Mouse (Mus musculus) intestine, postnatal 0 days (tissue): Measurements from ENCODE around the gene Brd2. TPM values are rescaled to one million over a fixed set of nuclear protein-coding genes. Genes with fewer than 3 reads are reported as not detected.

ENCODE experiments used
- ATAC-seq: fragments of 200-750 bp; cut with Nextera tagmentation; 2 replicates; pipeline ENCODE4 v1.8.0; 2017; ENCODE audit warnings: mild to moderate bottlenecking, moderate TSS enrichment, moderate library complexity
- H3K27ac ChIP-seq: fragments of 300-500 bp; sonication (generic); 2 replicates; pipeline ENCODE4 v1.5.1; 2014; ENCODE audit warnings: mild to moderate bottlenecking, low read depth, low read length, moderate library complexity
- H3K27me3 ChIP-seq: fragments of 300-500 bp; sonication (generic); replicated peaks from 2 replicates; pipeline ENCODE4 v1.6.1; 2014; ENCODE audit warnings: low read length, mixed read lengths; ENCODE audit not compliant: control insufficient read depth, insufficient read depth
- H3K36me3 ChIP-seq: fragments of 300-500 bp; sonication (generic); 2 replicates; pipeline ENCODE4 v1.6.1; 2014; ENCODE audit warnings: mild to moderate bottlenecking, moderate library complexity; ENCODE audit not compliant: control insufficient read depth, insufficient read depth
- H3K4me1 ChIP-seq: fragments of 300-500 bp; sonication (generic); replicated peaks from 2 replicates; pipeline ENCODE4 v1.6.1; 2014; ENCODE audit warnings: antibody characterized with exemption, low read length, mixed read lengths; ENCODE audit not compliant: control insufficient read depth, insufficient read depth
- H3K4me2 ChIP-seq: fragments of 300-500 bp; sonication (generic); replicated peaks from 2 replicates; pipeline ENCODE4 v1.6.1; 2014; ENCODE audit warnings: low read depth, mild to moderate bottlenecking, moderate library complexity
- H3K4me3 ChIP-seq: fragments of 300-500 bp; sonication (generic); 2 replicates; pipeline ENCODE4 v1.5.1; 2014; ENCODE audit warnings: low read depth, low read length
- H3K9ac ChIP-seq: fragments of 300-500 bp; sonication (generic); 2 replicates; pipeline ENCODE4 v1.6.1; 2014; ENCODE audit warnings: mild to moderate bottlenecking, low read depth, low read length
- H3K9me3 ChIP-seq: fragments of 300-500 bp; sonication (generic); 2 replicates; pipeline ENCODE4 v1.6.1; 2016; ENCODE audit warnings: mixed run types; ENCODE audit not compliant: control insufficient read depth
- CTCF ChIP-seq: sonication (generic); IDR thresholded peaks from 2 replicates; pipeline ENCODE4 v1.5.1; 2016; ENCODE audit warnings: low read depth, mild to moderate bottlenecking, control low read depth, antibody characterized with exemption, moderate library complexity
- WGBS: fragments of 180-500 bp; shearing (Covaris S2); extraction: QIAGEN DNeasy Blood & Tissue Kit; methylation state at CpG from one replicate; pipeline ENCODE4 v1.1.7; 2014; 5-methylcytosine and 5-hydroxymethylcytosine counted together
- polyA plus RNA-seq: library from polyadenylated mRNA; unstranded; fragments of >200 nt; fragmentation: Nextera tagmentation; extraction: Ambion mirVana; gene quantifications from 2 replicates; pipeline ENCODE4 v1.2.1, GENCODE M21; 2015

The Brd2 gene
- polyA plus RNA-seq, 1 experiment from 2014 or later = 51.8 TPM

DNA sequence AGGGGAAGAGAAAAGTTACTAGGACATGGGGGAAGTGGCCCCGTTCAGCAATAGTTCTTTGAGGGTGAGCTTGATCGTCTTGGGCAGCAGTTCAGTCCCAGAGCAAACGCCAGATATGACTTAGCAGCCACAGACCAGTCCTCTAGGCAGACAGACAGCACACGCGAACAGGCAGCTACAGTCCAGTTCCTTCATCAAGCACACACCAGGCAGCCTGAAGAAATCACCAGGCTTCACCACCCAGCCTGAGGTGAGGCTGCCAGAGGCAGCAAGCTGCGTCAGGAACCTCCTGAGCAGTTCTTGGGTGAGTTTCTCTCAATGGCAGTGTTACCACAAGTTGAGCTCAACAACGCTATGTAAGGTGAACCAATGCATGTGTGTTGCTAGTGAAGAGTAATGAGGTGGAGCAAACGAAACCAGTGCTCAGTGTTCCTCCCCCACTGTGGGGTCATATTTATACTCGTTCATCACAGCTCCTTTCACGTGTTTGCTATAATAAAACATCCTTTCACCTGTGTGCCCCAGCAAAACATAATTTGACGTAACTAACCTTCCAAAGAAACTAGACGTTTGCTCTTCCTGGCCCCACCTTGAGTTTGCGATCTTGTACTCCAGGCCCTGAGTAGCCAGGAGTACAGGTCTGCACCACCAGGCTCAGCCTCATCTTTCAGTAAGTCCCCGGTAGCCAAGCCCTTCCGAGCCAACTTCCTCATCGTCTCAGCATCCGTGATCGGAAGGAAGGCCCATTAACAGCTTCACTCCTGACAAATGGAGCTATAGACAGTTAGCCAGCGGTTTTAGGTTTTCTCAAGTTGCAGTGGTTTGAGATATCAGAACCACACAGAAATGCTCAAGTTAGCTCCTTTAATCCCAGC, 7.9 kb upstream of the Brd2 start:
- WGBS = 66% methylated on average over 19 of the region's 19 CpGs
- peaks cover 6% of the 10 kb centered on the region for H3K4me1 ChIP-seq
- ATAC-seq = no peak
- no peak overlapping the region for H3K4me3 ChIP-seq
- no peaks in the 10 kb centered on the region for H3K9me3 ChIP-seq
- H3K27me3 ChIP-seq = no peaks in the 10 kb centered on the region
- H3K9ac ChIP-seq = 0 out of 2 replicates have a peak overlapping the region, but pooled peaks have one; percentile 22
- no peak overlapping the region for H3K27ac ChIP-seq
- no peak for TF ChIP-seq CTCF
- H3K36me3 ChIP-seq = no peaks in the 10 kb centered on the region
- H3K4me2 ChIP-seq = no peak overlapping the region

DNA sequence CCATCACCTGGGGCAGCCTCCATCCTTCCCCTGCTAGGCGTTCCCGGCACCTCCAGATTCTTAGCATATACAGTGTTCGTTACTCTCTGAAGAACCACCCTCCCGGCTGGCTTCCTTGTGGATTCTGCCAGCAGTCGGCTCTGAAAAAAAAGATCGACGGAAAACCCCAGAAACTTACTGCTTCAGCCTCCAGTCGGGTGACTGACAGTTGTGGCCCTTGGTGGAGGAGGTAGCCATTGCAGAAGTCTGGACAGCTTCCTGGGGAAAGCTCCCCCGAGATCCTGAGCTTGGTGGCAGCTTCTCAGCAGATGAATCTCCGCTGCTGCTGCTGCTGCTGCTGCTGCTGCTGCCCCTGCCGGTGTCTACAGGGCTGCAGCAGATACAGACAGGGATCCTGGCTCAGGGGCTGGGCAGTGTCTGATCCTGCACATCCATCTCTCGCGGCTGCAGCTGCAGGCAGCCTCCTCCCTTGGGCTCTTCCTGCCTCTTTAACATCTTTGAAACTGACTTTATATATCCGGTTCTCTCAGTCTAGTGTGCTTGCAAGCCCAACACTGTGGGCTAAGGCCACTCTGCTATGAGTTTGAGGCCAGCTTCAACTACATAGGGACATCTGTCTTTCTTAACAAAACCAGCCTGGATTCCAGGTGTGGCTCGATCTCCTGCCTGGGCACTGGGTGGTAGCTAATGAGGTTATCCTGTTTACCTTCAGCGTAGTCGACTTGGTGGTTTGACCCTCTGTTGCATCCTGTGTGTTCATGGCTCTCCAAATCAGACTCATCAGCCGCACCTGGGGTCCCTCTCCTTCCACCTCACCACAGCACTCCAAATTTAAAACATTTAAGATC, 6.7 kb upstream of the Brd2 start:
- 24% methylated on average over 18 of the region's 18 CpGs for WGBS

DNA sequence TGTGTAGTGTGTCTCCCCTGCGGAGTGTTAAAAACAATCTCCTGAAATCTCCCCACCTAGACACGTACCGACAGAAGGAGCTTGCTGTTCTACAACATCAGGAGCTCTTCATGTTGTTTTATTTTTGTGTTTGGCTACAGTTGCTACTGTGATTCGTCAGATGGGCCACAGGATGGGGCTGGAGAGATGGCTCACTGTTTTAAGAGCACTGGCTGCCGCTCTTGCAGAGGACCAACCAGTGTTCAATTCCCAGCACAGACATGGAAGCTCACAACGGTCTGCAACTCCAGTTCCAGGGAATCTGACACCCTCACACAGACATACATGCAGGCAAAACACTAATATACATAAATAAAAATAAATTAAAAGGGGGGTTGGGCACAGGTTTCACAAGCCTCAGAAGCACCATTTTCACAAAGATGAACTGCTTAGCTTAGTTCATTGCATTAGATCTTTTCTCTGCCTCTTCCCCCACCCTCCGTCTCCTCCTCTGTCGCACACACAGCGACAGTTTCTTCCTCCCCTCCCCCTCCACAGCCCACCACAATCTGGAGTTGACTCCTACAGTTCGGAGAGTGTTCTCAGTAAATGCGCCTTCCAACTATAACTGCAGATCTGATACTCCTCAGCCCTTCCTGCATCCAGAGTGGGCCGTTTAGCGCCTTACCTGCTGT, 6.0 kb upstream of the Brd2 start:
- no peak overlapping the region for H3K9ac ChIP-seq
- WGBS = 49% methylated on average over 13 of the region's 13 CpGs
- peak; percentile 47 for TF ChIP-seq CTCF
- ATAC-seq = no peak
- H3K4me3 ChIP-seq = no peak overlapping the region
- no peaks in the 10 kb centered on the region for H3K36me3 ChIP-seq
- no peaks in the 10 kb centered on the region for H3K9me3 ChIP-seq
- 0 out of 2 replicates have a peak overlapping the region, but pooled peaks have one; percentile 13 for H3K4me2 ChIP-seq
- peaks cover 6% of the 10 kb centered on the region for H3K4me1 ChIP-seq
- H3K27me3 ChIP-seq = no peaks in the 10 kb centered on the region
- H3K27ac ChIP-seq = no peak overlapping the region

More for the DNA sequence above, 6.7 kb upstream of the Brd2 start:
- peaks cover 6% of the 10 kb centered on the region for H3K4me1 ChIP-seq
- no peak overlapping the region for H3K9ac ChIP-seq
- H3K27ac ChIP-seq = no peak overlapping the region
- H3K4me2 ChIP-seq = peak overlapping the region; percentile 13; the same call in 1 of the 2 replicates
- no peak overlapping the region for H3K4me3 ChIP-seq
- no peaks in the 10 kb centered on the region for H3K36me3 ChIP-seq
- TF ChIP-seq CTCF = peak; percentile 50
- ATAC-seq = no peak
- no peaks in the 10 kb centered on the region for H3K27me3 ChIP-seq
- H3K9me3 ChIP-seq = no peaks in the 10 kb centered on the region

DNA sequence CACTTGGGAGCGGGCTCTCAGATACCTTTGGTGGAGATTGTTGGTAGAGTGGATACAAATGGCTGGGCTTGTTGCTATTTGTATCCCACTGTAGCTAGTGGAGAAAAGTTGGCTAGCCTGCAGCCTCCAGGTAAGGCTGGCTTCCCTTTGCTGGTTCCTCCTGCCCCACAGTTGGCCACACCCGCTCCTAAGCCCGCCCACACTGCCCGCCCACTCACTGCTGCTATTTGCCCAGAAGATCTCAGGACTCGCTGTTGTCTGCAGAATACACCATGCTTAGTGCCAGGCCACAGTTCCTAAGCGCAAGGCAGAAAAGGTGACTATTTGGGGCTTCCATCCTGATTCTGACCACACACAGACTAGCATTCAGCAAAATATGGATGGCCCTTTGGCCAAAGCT, 5.0 kb upstream of the Brd2 start:
- Histone ChIP-seq H3K27ac (peak overlapping the region; percentile 1; the same call in 1 of the 2 replicates), H3K9me3 (no peaks in the 10 kb centered on the region), H3K27me3 (no peaks in the 10 kb centered on the region), H3K4me1 (peaks cover 6% of the 10 kb centered on the region), H3K4me3 (no peak overlapping the region), H3K36me3 (no peaks in the 10 kb centered on the region), H3K4me2 (peak overlapping the region; percentile 49), H3K9ac (no peak overlapping the region)
- whole genome bisulfite sequencing = 21% methylated on average over 6 of the region's 6 CpGs
- no peak for TF ChIP-seq CTCF
- ATAC-seq = peak; percentile 31

DNA sequence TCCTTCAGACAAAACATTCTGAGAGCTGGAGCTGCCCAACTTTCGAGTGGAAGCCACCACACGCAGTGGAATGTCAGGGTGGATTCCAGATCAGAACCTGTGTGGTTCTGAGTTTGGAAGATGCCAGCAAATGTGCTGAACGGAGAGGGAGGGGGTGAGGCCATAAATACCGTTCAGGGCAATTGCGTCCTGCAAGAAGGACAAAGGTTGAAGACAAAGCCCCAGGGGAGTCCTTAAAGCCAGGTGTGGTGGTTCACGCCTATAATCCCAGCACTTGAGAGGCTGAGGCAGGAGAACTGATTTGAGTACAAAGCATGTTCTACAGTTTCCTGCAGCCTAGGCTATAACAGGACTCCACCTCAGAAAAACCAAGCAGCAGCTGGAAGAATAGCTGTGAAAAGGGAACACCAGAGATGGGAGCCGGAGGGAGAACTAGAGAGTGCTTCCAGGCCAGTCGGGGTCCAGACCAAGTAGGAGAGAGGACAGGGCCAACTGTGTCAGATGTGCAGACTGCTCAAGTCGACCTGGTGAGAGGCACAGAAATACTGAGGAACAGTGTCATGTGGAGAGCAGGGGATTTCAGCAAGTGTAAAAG, 4.5 kb upstream of the Brd2 start:
- Histone ChIP-seq H3K9me3 (no peaks in the 10 kb centered on the region), H3K4me1 (peaks cover 6% of the 10 kb centered on the region), H3K27ac (peak overlapping the region; percentile 1; the same call in 1 of the 2 replicates), H3K9ac (no peak overlapping the region), H3K4me2 (peak overlapping the region; percentile 49), H3K27me3 (no peaks in the 10 kb centered on the region), H3K36me3 (no peaks in the 10 kb centered on the region), H3K4me3 (no peak overlapping the region)
- WGBS = 32% methylated on average over 9 of the region's 9 CpGs
- no peak for ATAC-seq
- TF ChIP-seq CTCF = no peak
